Mouse (Mus musculus): ENCODE results near the gene C5ar1. TPM values are rescaled to one million over a fixed set of nuclear protein-coding genes. Genes with fewer than 3 reads are reported as not detected.
"Not testable (repeated sequence)": the region's sequence is repeated elsewhere in the genome, so short reads cannot be mapped to it uniquely, and the experiment has no call there.

The C5ar1 gene
- polyA plus RNA-seq (2014; fragmentation: Nextera tagmentation; extraction: Ambion mirVana), result 0.83 and 2.6 TPM in 2 replicates

- Histone ChIP-seq H3K4me3 (ENCODE audit: low read depth, low read length) (no peak within 1 kb of the TSS), H3K4me2 (ENCODE audit: low read depth, low read length) (no peak within 1 kb of the TSS), H3K4me1 (ENCODE audit: control insufficient read depth, insufficient read depth, low read length) (no peaks in the 10 kb centered on the region), H3K9ac (replicated peaks; ENCODE audit: low read depth, low read length) (no peak within 1 kb of the TSS), H3K36me3 (ENCODE audit: control insufficient read depth, insufficient read depth, low read length) (no peaks in the 10 kb centered on the region), H3K27me3 (ENCODE audit: control insufficient read depth, insufficient read depth, low read length) (no peaks in the 10 kb centered on the region), H3K27ac (ENCODE audit: low read depth, low read length) (no peak within 1 kb of the TSS), H3K9me3 (ENCODE audit: control insufficient read depth, low read length) (no peaks in the 10 kb centered on the region)
- 87% methylated on average over 5 of the region's 5 CpGs for WGBS
- no peak for ATAC-seq (ENCODE audit: low read depth)
These were observed at the start of gene C5ar1 for GRCm38 (mm10) chr7:16259110-16259590. C5ar1 (minus strand) TSS chr7:16259540.

- Histone ChIP-seq H3K9me3 (ENCODE audit: control insufficient read depth, low read length) (no peaks in the 10 kb centered on the region), H3K4me3 (ENCODE audit: low read depth, low read length) (peak overlapping the region; percentile 65), H3K4me1 (ENCODE audit: control insufficient read depth, insufficient read depth, low read length) (peaks cover 21% of the 10 kb centered on the region; the same call in 1 of the 2 replicates), H3K4me2 (ENCODE audit: low read depth, low read length) (peak overlapping the region; percentile 98), H3K36me3 (ENCODE audit: control insufficient read depth, insufficient read depth, low read length) (no peaks in the 10 kb centered on the region), H3K27ac (ENCODE audit: low read depth, low read length) (no peak overlapping the region; the same call in 1 of the 2 replicates), H3K27me3 (ENCODE audit: control insufficient read depth, insufficient read depth, low read length) (peaks cover 2% of the 10 kb centered on the region; the same call in 1 of the 2 replicates), H3K9ac (replicated peaks; ENCODE audit: low read depth, low read length) (peak overlapping the region; percentile 58)
- 38% methylated on average over 16 of the region's 16 CpGs for WGBS
- no peak for ATAC-seq (ENCODE audit: low read depth)
These were observed 49.4 kb upstream of the C5ar1 start for GRCm38 (mm10) chr7:16308555-16309317.

GRCm38 (mm10) chr7:16308093-16308492 is 48.8 kb upstream of the C5ar1 start, which contains the start of gene Bbc3:
Bbc3 (plus strand) TSS chr7:16308393.
- H3K27me3 ChIP-seq (ENCODE audit: control insufficient read depth, insufficient read depth, low read length); H3K9me3 ChIP-seq (ENCODE audit: control insufficient read depth, low read length); H3K36me3 ChIP-seq (ENCODE audit: control insufficient read depth, insufficient read depth, low read length); H3K27ac ChIP-seq (ENCODE audit: low read depth, low read length); ATAC-seq (ENCODE audit: low read depth): not testable (repeated sequence)
- 56% methylated on average over 1 of the region's 1 CpGs for WGBS
- Histone ChIP-seq H3K4me3 (ENCODE audit: low read depth, low read length) (peak within 1 kb of the TSS; percentile 65), H3K4me1 (ENCODE audit: control insufficient read depth, insufficient read depth, low read length) (peaks cover 20% of the 10 kb centered on the region; the same call in 1 of the 2 replicates), H3K9ac (replicated peaks; ENCODE audit: low read depth, low read length) (peak within 1 kb of the TSS; percentile 58), H3K4me2 (ENCODE audit: low read depth, low read length) (peak within 1 kb of the TSS; percentile 98)

- not testable (repeated sequence) for H3K4me3 ChIP-seq (ENCODE audit: low read depth, low read length); H3K4me2 ChIP-seq (ENCODE audit: low read depth, low read length); H3K36me3 ChIP-seq (ENCODE audit: control insufficient read depth, insufficient read depth, low read length); ATAC-seq (ENCODE audit: low read depth); H3K9me3 ChIP-seq (ENCODE audit: control insufficient read depth, low read length); H3K9ac ChIP-seq (replicated peaks; ENCODE audit: low read depth, low read length); H3K27ac ChIP-seq (ENCODE audit: low read depth, low read length); H3K27me3 ChIP-seq (ENCODE audit: control insufficient read depth, insufficient read depth, low read length)
- peaks cover 12% of the 10 kb centered on the region; the same call in 1 of the 2 replicates for H3K4me1 ChIP-seq (ENCODE audit: control insufficient read depth, insufficient read depth, low read length)
- WGBS, result 76% methylated on average over 6 of the region's 6 CpGs
These were observed 47.8 kb upstream of the C5ar1 start for GRCm38 (mm10) chr7:16307141-16307540.

- Histone ChIP-seq H3K27me3 (ENCODE audit: control insufficient read depth, insufficient read depth, low read length) (no peaks in the 10 kb centered on the region), H3K36me3 (ENCODE audit: control insufficient read depth, insufficient read depth, low read length) (no peaks in the 10 kb centered on the region), H3K9me3 (ENCODE audit: control insufficient read depth, low read length) (no peaks in the 10 kb centered on the region), H3K4me2 (ENCODE audit: low read depth, low read length) (peak overlapping the region; percentile 79), H3K4me1 (ENCODE audit: control insufficient read depth, insufficient read depth, low read length) (peaks cover 18% of the 10 kb centered on the region), H3K27ac (ENCODE audit: low read depth, low read length) (peak overlapping the region; percentile 70), H3K4me3 (ENCODE audit: low read depth, low read length) (peak overlapping the region; percentile 38), H3K9ac (replicated peaks; ENCODE audit: low read depth, low read length) (peak overlapping the region; percentile 54)
- ATAC-seq (ENCODE audit: low read depth), result peak; percentile 94
- WGBS, result 1% methylated on average over 35 of the region's 52 CpGs
These were observed 40.2 kb upstream of the C5ar1 start for GRCm38 (mm10) chr7:16299419-16300035.

DNA sequence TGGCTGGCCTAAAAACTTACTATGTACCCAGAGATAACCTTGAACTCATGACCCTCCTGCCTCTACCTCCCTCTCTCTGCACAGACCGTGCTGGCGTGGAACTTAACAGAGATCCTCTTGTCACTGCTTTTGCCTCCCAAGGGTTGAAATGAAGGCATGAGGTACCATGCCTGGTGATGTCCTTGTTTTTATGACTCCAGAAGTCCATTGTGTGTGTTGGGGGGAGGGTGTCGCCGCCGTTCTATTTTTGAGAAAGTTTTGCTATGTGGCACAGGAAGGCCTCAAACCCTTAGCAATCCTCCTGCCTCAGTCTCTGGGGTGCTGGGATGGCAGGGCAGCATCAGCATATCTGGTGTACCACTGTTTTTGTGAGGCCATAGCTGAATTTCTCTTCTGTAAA is 39.6 kb upstream of the C5ar1 start:
- no peaks in the 10 kb centered on the region for H3K36me3 ChIP-seq (ENCODE audit: control insufficient read depth, insufficient read depth, low read length)
- peak overlapping the region; percentile 54 for H3K9ac ChIP-seq (replicated peaks; ENCODE audit: low read depth, low read length)
- H3K27me3 ChIP-seq (ENCODE audit: control insufficient read depth, insufficient read depth, low read length), result no peaks in the 10 kb centered on the region
- H3K4me3 ChIP-seq (ENCODE audit: low read depth, low read length), result peak overlapping the region; percentile 38
- H3K9me3 ChIP-seq (ENCODE audit: control insufficient read depth, low read length), result no peaks in the 10 kb centered on the region
- H3K4me2 ChIP-seq (ENCODE audit: low read depth, low read length), result peak overlapping the region; percentile 79
- 69% methylated on average over 5 of the region's 5 CpGs for WGBS
- peaks cover 20% of the 10 kb centered on the region for H3K4me1 ChIP-seq (ENCODE audit: control insufficient read depth, insufficient read depth, low read length)
- no peak for ATAC-seq (ENCODE audit: low read depth)
- peak overlapping the region; percentile 70; the same call in 1 of the 2 replicates for H3K27ac ChIP-seq (ENCODE audit: low read depth, low read length)

- Histone ChIP-seq H3K4me2 (ENCODE audit: low read depth, low read length) (no peak overlapping the region), H3K9me3 (ENCODE audit: control insufficient read depth, low read length) (no peaks in the 10 kb centered on the region), H3K36me3 (ENCODE audit: control insufficient read depth, insufficient read depth, low read length) (no peaks in the 10 kb centered on the region), H3K4me3 (ENCODE audit: low read depth, low read length) (no peak overlapping the region), H3K27ac (ENCODE audit: low read depth, low read length) (no peak overlapping the region), H3K9ac (replicated peaks; ENCODE audit: low read depth, low read length) (no peak overlapping the region), H3K4me1 (ENCODE audit: control insufficient read depth, insufficient read depth, low read length) (peaks cover 20% of the 10 kb centered on the region), H3K27me3 (ENCODE audit: control insufficient read depth, insufficient read depth, low read length) (no peaks in the 10 kb centered on the region)
- ATAC-seq (ENCODE audit: low read depth), result no peak
- 68% methylated on average over 2 of the region's 2 CpGs for WGBS
These were observed 38.3 kb upstream of the C5ar1 start for GRCm38 (mm10) chr7:16297616-16298015.

GRCm38 (mm10) chr7:16296766-16297390 is 37.5 kb upstream of the C5ar1 start:
- peak overlapping the region; percentile 57 for H3K4me2 ChIP-seq (ENCODE audit: low read depth, low read length)
- peak overlapping the region; percentile 33 for H3K9ac ChIP-seq (replicated peaks; ENCODE audit: low read depth, low read length)
- peak overlapping the region; percentile 36 for H3K27ac ChIP-seq (ENCODE audit: low read depth, low read length)
- H3K4me3 ChIP-seq (ENCODE audit: low read depth, low read length), result peak overlapping the region; percentile 21
- no peaks in the 10 kb centered on the region for H3K27me3 ChIP-seq (ENCODE audit: control insufficient read depth, insufficient read depth, low read length)
- ATAC-seq (ENCODE audit: low read depth), result peak; percentile 6; the same call in 1 of the 2 replicates
- peaks cover 20% of the 10 kb centered on the region for H3K4me1 ChIP-seq (ENCODE audit: control insufficient read depth, insufficient read depth, low read length)
- no peaks in the 10 kb centered on the region for H3K36me3 ChIP-seq (ENCODE audit: control insufficient read depth, insufficient read depth, low read length)
- WGBS, result under 1% methylated on average over 21 of the region's 22 CpGs
- no peaks in the 10 kb centered on the region for H3K9me3 ChIP-seq (ENCODE audit: control insufficient read depth, low read length)
